Mouse (Mus musculus) cortical plate, adult 2 months (tissue): ENCODE results near the gene Klhdc4. TPM values are rescaled to one million over a fixed set of nuclear protein-coding genes. Genes with fewer than 3 reads are reported as not detected.

ENCODE experiments used
- H3K27ac ChIP-seq: fragments of 200-500 bp; 2 replicates; pipeline ENCODE4 v1.5.1; 2012; ENCODE audit warnings: low read length, control low read depth, inconsistent platforms; ENCODE audit not compliant: insufficient read depth
- H3K4me1 ChIP-seq: fragments of 200-500 bp; 2 replicates; pipeline ENCODE4 v1.6.1; 2011; ENCODE audit warnings: low read length; ENCODE audit not compliant: control insufficient read depth, insufficient read depth
- H3K4me3 ChIP-seq: fragments of 200-500 bp; 2 replicates; pipeline ENCODE4 v1.5.1; 2011; ENCODE audit warnings: mild to moderate bottlenecking, low read length, control low read depth; ENCODE audit not compliant: insufficient read depth
- CTCF ChIP-seq: fragments of 200-500 bp; IDR thresholded peaks from 2 replicates; pipeline ENCODE4 v1.5.1; 2011; ENCODE audit warnings: mild to moderate bottlenecking, control low read depth, low read length; ENCODE audit not compliant: insufficient read depth; ENCODE audit errors: extremely low read depth
- POLR2A ChIP-seq: fragments of 200-500 bp; IDR thresholded peaks from 2 replicates; pipeline ENCODE4 v1.6.1; 2011; ENCODE audit warnings: mild to moderate bottlenecking, low read length, control low read depth; ENCODE audit not compliant: insufficient read depth; ENCODE audit errors: extremely low read depth
- polyA plus RNA-seq: library from polyadenylated mRNA; depleted of rRNA; stranded (reverse); fragments of >200 nt; gene quantifications from 2 replicates; pipeline ENCODE4 v1.2.3, GENCODE M21; 2012; rRNA removed

Klhdc4 gene
- polyA plus RNA-seq, result 46.8 and 51.7 TPM in 2 replicates

DNA sequence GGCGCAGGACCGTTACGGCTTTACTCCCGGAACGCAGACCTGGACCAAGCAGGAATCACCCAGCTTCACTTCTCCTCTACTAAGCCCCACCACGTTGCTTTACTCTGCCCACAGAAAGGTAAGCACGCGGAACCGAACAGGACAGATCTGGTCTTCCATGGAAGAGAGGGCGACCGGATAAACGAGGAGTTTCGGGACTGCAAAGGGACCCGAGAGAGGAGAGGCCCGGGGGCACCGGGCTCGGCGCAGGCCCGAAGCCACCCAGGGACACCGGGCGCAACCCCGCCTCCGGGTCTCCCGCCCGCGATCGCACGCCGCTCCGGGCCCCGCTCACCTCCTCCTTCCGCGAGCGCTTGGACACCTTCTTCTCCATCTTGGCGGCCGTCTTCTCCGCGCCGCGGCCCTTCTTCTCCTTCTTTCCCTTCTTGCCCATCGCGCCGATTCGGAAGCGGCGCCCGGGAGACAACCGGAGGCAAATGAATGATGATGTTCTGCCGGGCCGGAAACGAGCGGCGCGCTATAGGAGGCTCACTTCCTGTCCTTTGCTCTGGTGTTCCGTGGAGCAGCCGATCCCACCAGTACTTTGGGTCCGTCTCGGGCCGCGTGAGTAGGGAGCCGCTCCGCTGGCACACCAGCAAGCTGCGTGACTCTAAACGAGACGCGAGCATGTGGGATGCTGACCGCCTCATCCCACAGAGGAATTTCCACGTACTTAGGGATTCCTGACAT lies at the start of gene Klhdc4:
Gene Klhdc4 (minus strand): TSS at position 522 of the 729 bp plus-strand sequence.
- Histone ChIP-seq H3K4me1 (peaks cover 7% of the 10 kb centered on the region), H3K27ac (peak within 1 kb of the TSS; percentile 38), H3K4me3 (peak within 1 kb of the TSS; percentile 39)
- TF ChIP-seq CTCF (no peak), POLR2A (peak; percentile 69; the same call in 1 of the 2 replicates)

DNA sequence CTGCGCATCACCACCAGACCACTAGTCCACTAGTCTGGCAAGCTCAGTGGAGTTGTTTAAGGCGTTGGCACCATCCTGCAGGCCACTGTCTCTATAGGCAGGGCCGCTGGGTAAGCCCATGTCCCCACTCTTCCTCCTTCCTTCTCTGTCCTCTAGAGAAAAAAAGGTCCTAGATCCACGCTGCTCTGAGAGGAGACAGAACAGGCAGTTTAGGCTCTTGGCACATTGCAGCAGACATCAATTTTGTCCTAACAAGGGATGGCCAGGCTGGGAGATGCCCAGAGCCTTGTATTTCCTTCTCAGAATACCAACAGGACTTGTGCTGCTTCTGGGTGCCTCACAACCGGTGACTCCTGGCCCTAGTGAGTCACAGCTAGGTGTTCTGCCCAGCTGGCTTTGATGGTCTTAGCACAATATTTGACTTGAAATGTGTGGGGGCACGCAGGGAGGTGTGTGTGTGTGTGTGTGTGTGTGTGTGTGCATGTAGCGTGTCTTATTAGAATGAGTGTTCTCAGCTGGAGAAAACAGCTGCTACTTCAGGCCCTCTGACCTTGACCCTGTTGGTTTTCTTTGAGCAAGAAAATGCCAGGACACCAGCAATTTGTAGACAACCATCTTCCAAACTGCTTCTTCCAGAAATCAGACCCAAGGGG lies 48.6 kb upstream of the Klhdc4 start:
- peaks cover 6% of the 10 kb centered on the region for H3K4me1 ChIP-seq
- no peak overlapping the region for H3K4me3 ChIP-seq
- H3K27ac ChIP-seq, result no peak overlapping the region
- TF ChIP-seq POLR2A (no peak), CTCF (no peak)

DNA sequence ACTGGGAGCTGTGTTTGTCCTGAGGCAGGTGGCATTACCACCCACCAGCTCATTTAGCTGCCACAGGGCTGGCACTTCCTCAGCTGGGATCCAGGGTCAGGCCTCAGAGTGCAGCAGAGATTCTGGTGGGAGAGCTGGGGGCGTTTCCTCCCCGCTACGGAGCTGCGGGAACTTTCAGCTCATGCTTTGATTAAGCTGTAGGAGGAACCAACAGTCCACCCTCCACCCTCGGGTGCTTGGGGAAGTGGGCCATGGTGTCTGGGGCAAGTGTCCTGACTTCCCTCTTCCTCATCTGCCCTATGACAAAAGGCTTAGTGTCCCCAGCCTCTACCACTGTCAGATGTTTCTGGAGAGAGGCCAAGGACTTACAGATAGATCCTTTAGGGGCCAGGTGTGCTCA lies 47.8 kb upstream of the Klhdc4 start:
- H3K27ac ChIP-seq, result no peak overlapping the region
- H3K4me1 ChIP-seq, result peaks cover 6% of the 10 kb centered on the region
- H3K4me3 ChIP-seq, result no peak overlapping the region
- TF ChIP-seq POLR2A, result no peak
- no peak for TF ChIP-seq CTCF

DNA sequence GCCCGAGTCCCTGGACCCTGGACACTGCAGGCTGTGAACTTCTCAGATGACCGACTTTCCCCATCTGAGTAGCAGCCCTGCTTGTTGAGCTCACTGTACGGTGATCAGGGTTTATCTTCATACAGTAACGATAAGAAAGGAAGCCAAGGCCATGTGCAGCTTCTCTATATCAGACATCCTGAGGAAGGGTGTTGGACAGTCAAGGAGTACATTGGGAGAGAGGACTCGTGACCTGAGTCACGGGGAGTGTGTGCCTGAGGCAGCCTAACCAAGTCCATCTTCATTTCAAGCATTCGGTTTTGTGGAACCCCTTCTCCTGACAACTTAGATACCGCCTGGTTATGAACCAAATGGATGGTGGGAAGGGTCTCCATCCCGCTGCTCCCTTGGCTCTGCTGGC lies 46.1 kb upstream of the Klhdc4 start:
- no peak overlapping the region for H3K27ac ChIP-seq
- no peak for TF ChIP-seq POLR2A
- TF ChIP-seq CTCF, result no peak
- H3K4me3 ChIP-seq, result no peak overlapping the region
- peaks cover 6% of the 10 kb centered on the region for H3K4me1 ChIP-seq

DNA sequence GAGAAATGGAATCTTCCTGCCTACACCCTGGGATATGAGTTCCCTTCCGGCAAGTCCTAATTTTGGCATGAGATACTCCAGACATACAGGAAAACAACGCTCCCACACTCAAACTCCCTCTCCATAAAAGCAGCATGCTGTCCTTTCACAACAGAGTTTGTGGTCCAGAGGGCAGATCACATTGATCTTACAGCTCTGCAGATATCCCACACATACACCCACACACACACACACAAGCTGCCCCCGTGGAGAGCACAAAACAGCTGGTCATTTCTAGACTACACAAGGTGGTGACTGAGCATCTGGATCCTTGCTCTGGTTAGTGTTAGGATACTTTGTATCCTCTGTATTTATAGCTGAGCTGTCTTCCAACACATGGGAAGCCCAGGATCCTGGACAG lies 45.7 kb upstream of the Klhdc4 start:
- Histone ChIP-seq H3K4me1 (peaks cover 6% of the 10 kb centered on the region), H3K4me3 (no peak overlapping the region), H3K27ac (no peak overlapping the region)
- TF ChIP-seq POLR2A, result no peak
- no peak for TF ChIP-seq CTCF

DNA sequence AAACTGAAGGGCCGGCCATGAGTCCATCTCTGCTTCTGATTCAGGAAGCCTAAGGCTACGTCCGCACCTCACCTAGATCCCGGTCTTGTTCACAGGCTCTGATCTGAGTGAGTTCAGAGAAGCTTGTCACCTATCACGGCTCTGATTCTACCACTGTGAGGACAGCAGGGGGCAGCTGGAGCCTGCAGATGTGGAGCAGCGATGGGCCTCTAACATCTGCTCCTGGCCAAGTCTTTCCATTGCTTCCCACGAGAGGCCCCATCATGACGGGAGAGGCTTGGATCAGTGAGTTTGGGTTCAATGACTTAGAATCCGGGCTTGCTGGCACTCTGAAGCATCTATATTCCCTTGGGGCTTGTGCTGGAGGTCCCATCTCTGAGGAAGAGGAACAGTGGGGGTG lies 44.7 kb upstream of the Klhdc4 start:
- Histone ChIP-seq H3K4me3 (no peak overlapping the region), H3K27ac (no peak overlapping the region)
- TF ChIP-seq POLR2A, result no peak
- TF ChIP-seq CTCF, result peak; percentile 61

DNA sequence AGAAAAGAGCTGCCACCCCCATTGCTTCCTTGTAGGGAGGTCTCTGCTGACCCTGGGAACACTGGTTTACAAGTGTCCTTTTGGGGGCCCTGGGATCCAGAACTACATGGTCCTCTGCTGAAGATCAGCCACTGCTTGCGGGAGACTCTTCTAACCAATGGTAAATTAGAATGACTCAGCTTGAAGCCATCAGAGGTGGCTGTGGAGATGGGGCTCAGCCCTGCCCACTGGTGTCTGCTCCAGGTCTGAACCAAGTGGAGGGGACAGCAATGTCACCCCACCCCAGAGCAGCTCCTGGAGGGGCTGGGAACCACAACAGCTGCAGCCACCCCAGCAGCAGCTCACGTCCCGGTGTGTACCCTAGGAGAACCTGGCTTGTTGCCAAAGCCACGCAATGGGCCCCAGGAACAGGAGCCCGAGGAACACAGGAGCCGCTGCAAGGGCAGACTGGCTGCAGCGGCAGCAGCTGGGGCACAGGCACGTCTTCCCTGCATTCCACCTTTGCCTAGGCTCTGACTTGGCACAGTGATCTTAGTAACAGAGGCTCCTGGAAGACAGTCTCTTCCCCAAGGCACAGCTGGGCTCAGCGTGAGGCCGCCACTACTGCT lies 42.6 kb upstream of the Klhdc4 start:
- TF ChIP-seq POLR2A (no peak), CTCF (no peak)
- no peak overlapping the region for H3K4me3 ChIP-seq

More for the DNA sequence above, 44.7 kb upstream of the Klhdc4 start:
- peaks cover 6% of the 10 kb centered on the region for H3K4me1 ChIP-seq

DNA sequence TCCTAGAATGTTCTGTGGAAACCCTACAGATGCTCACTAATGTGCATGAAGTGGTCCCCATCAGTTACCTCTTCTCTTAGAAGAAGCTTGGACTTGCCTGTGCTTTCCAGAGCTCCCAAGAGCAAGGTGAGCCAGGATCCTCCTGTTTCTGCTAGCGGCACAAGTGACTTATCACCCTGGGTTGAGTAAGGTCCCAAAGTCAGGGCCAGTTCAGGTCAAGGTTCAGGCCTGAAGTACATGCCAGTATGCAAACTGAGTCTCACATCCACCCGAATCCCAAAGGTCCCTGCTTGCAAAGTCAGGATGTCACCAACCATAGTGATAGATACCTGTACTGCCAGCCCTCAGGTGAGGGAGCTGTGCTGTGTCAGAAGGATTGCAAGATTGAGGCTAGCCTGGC lies 40.8 kb upstream of the Klhdc4 start:
- TF ChIP-seq POLR2A (no peak), CTCF (no peak)
- Histone ChIP-seq H3K4me3 (no peak overlapping the region), H3K27ac (no peak overlapping the region), H3K4me1 (peaks cover 4% of the 10 kb centered on the region)

More for the DNA sequence above, 42.6 kb upstream of the Klhdc4 start:
- no peak overlapping the region for H3K27ac ChIP-seq
- peaks cover 6% of the 10 kb centered on the region for H3K4me1 ChIP-seq

DNA sequence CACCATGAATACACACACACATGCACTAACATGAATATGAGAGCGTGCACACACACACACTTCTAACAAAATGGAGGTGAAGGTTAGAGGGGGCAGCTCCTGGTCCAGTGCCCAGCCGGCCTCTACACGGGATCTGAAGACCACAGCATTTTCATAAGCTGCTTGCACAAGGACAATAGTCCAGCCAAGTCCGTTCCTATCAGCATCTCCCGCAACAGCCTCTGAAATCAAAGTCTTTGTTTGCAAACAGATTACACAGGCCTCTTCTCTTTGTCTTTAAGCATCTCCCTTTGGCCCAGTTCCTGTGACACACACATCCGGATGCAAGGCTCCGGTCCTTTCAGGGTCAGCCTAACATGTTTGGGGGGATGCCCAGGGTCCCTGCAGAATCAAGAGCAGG lies 39.5 kb upstream of the Klhdc4 start:
- Histone ChIP-seq H3K4me1 (no peaks in the 10 kb centered on the region), H3K27ac (no peak overlapping the region), H3K4me3 (no peak overlapping the region)
- TF ChIP-seq CTCF, result no peak
